Mouse (Mus musculus) frontal cortex, adult (tissue): ENCODE results near the gene Alkbh1.

Source experiments
- ATAC-seq: cut with Nextera tagmentation; 2 replicates; pipeline ENCODE4 v1.9.2; 2017; ENCODE audit warnings: mild to moderate bottlenecking, moderate library complexity, mixed read lengths; ENCODE audit not compliant: low TSS enrichment

Alkbh1 gene

DNA sequence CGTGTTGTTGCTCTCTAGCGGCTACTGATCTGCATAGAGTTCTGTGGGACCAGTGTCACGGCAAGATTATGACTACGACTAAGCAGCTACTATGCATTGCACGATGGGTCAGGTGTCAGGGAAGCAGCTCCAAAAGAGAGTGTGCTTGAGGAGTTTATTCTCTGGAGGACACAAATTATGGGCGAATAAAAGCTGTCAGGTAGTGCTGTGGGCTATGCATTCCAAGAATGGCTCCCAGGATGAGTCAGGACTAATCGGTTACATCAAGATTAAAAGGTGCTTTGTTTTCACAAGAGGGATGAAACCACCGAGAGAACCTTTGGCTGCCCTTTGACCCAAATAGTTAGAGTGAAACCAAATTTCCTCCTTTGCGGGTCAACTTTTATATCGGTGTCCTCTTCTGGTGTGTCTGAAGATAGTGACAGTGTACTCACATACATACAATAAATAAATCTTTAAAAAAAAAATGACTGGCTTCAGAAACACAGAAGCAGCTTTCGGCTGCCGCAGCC lies 23.8 kb downstream of the Alkbh1 start:
- ATAC-seq: no peak

- ATAC-seq: peak; percentile 47; the same call in 1 of the 2 replicates
These were observed 24.9 kb downstream of the Alkbh1 start for GRCm38 (mm10) chr12:87418921-87419320.

DNA sequence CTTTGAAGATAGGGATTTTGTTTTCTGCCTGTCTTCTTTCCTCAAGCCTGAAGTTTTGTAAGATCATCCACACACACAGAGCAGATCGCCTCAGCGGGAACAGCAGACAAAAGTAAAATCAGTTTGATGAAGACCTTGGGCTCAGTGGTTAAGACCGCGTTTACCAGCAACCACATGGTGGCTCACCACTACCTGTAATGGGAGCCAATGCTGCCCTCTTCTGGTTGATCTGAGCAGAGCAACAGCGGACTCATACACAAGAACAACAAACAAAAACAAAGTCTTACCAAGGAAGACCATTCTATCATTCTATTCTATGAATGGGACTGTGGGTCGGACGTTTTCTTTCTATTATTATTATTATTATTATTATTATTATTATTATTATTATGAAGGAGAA lies 27.1 kb downstream of the Alkbh1 start:
- peak; percentile 52; the same call in 1 of the 2 replicates for ATAC-seq

DNA sequence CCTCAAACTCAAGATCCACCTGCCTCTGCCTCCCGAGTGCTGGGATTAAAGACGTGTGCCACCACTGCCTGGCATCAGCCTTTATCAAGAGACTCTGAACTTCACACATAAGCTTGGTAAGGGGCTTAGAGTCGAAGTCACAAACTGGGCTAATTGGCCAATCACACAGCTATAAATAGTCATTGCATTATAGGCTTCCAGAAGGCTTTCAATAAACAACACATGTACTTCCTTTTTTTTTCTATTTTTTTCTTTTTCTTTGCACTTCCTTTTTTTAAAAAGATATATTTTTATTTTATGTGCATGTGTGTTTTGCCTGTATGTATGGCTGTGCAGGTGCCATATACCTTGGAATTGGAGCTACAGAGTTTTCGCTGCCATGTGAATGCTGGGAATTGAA lies 28.5 kb downstream of the Alkbh1 start:
- no peak for ATAC-seq

GRCm38 (mm10) chr12:87413179-87413790 lies 30.5 kb downstream of the Alkbh1 start:
- peak; percentile 81 for ATAC-seq

- ATAC-seq: no peak
These were observed 32.8 kb downstream of the Alkbh1 start for GRCm38 (mm10) chr12:87410999-87411398.

GRCm38 (mm10) chr12:87409123-87409522 lies 34.7 kb downstream of the Alkbh1 start:
- ATAC-seq: no peak

GRCm38 (mm10) chr12:87407869-87408605 lies 35.8 kb downstream of the Alkbh1 start:
- no peak for ATAC-seq

DNA sequence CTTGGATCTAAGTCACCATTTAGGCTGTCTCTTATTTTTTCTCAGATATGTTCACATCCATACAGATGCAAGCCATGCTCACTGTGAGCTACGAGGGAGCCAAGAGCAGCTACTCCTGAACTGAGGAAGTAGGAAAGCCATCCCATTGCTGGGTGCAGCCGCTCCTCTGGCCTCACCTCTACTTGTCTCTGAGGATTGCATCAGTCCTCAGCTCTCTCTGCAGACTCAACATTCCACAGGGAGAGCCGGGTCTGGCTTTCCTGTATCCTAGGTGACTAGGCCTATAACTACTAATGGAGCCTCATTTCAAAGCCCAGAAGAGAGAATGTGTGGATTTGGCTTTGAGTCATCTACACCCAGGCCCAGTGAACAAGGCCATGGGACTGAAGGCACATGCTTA lies 38.1 kb downstream of the Alkbh1 start:
- ATAC-seq: no peak

DNA sequence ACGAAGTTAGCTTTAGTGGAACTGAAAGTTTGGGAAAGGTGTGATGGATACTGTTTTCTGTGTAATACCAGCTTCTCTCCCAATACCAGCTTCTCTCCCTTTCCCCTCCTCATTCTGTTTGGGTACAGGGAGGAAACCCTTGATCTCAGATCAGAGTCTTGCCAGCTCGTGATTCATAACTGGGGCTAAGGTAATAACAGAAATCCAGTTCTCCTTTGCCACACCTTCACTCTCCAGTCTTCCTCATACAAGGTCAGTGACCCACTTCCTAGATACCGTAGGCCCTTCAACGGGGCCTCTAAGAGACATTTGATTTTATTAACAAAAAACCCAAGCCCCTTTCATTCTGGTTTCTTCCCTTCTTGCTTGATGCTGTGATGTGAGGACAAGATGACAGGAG lies 38.7 kb downstream of the Alkbh1 start:
- ATAC-seq: no peak

DNA sequence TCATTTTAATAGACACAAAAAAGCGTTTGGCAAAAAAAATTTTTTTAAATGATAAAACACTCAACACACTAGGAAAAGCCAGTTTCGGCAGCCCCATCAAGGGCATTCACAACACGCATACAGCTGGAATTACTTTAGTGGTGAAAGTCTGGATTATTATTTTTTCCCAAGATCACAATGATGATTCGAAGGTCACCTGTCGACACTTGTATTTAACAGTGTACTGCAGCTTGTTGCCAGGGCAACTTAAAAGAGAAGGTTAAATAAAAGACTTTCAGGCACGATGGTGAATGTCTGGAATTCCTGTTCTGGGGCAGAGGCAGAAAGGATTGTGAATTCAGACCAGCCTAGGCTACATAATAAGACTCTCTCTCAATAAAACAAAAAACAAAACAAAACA lies 41.9 kb downstream of the Alkbh1 start:
- ATAC-seq: no peak

DNA sequence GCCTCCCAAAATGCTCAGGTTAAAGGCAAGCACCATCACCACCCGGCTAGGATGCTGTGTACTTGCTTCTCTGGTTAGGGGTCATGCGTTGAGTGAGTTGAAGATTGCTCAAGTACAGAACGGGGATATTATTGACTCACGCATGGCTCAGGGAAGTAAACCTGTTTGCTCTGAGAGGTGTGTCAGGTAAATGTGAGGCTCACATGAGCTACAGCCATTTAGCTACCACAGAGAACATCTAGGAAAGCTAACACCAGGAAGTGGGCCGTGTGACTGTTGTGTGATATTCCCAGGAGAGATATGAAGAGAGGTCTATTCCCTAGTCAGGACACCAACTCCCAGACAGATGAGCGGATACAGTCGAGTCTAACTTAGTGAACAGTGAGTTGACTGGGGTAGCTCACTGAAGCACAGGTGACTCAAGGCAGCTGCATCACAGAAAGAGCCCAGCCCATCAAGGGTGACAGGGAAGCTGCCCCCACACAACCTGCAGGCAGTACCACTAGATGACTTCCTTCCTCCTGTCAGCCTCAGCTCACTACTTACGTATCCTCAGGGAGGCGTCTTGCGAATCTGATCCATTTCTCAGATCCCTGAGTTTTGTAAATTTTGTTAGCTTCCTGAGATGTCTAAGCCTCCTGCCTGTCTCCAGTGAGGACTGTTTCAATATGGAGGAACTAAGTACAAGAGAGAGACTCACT lies 44.5 kb downstream of the Alkbh1 start:
- ATAC-seq: no peak

DNA sequence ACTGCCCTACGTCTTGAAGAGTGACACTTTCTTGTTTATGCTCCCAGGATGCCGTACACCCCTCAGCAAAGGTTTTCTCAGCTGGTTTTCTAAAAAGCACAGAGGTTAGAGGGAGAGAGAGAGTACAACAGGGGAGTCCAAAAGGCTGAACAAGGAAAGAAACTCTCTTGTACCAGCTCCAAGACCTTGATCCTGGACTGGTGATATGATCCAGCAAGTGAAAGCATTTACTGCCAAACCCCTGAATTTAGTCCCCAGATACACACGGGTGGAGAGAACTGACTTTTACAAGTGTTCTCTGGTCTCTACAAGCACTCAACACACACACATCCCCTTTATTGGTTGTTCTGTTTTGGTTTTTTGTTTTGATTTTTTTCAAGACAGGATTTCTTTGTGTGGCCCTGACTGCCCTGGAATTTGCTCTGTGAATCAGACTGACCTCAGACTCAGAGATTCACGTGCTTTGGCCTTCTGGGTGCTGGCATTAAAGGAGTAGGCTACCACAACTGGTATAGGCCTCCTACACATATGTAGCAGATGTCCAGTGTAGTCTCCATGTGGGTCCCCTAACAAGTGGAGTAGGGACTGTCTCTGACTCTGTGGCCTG lies 45.9 kb downstream of the Alkbh1 start:
- ATAC-seq: no peak

DNA sequence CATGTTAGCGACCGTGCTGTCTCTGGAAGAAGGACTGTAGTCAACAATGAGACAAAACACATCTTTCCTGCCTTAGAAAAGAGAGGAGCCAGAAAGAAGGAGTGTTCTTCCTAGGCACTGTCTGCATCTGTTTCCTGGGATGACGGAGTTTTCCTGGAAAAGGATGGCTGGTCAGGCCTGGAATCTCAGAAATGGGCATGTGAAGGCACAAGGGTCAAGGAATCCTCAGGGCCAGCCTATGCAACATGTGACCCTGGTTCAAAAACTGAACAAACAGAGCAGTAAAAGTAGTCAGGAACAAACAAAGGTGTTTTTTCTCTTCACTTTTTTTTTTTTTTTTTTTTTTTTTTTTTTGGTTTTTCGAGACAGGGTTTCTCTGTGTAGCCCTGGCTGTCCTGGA lies 46.7 kb downstream of the Alkbh1 start:
- ATAC-seq: no peak

- no peak for ATAC-seq
These were observed 49.5 kb downstream of the Alkbh1 start for GRCm38 (mm10) chr12:87394316-87394715.

- no peak for ATAC-seq
These were observed 50.2 kb downstream of the Alkbh1 start for GRCm38 (mm10) chr12:87393447-87394145.

DNA sequence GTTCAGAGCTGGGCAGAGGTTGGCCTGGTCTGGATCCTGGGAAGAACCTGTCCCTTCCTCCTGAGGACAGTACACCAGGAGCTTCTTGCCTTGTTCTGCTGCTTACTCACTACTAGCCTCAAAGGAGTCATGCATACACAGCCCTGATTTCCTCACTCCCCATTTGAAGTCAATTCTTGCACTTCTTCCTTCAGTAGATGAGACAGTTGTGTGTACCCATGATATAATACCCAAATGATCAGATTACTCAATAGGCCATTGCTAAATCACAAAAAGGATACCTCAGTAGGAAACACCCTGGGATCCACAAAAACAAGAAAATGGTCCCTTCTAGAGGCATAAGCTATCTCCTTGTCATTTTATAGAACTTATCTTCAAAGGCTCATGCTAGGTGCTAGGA lies 52.5 kb downstream of the Alkbh1 start:
- no peak for ATAC-seq

DNA sequence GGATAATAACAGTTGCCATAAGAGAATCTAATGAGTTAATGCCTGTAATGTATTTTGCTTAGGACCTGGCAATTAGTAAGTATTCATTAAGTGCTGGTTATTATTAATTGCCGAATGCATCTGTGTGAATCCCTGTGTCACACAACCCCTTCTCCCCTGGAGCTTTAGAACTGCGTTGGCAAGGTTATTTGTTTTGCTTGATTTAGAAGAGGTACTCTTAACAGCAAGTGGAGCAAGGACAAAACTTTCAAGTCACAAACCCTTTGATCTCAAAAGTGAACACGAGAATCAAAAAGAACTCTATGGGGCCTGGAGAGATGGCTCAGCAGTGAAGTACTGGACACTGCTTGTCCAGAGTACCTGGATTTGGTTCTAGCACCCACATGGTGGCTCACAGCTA lies 54.6 kb downstream of the Alkbh1 start:
- ATAC-seq: no peak

DNA sequence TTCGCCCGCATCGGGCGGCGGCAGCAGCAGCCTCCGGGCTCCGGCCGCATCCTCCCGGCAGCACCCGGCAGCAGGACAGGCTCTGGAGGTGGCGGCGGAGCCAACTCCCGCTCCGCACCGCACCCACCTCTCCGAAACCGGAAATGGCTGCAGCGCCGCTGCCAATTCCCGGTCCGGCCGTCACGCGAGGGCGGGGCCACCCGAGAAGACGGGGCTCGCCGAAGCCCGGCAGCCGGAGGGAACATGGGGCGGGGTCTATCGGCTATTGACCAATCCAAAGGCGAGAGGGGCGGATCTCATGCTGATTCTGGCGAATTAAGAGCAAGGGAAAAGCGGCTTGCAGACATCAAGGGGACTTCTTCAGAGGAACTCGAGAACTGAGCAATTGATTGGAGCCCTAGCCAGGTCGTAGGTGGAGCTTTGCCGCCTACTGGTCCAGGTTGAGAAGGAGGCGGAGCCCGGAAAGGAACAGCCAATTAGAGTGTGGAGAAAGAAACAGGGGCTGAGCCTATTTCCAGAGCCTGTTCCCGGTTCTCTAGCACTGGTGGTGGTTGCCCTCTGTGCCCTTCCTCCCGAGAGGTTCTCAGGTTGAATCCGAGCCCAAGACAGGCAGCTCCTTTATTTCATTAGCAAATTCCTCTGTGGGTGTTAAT lies 55.6 kb downstream of the Alkbh1 start, which contains the start of gene Sptlc2:
Gene Sptlc2, minus strand, starts transcription at position 234 of the 653 bp plus-strand sequence.
- ATAC-seq: peak; percentile 98

GRCm38 (mm10) chr12:87387171-87388121 lies 56.4 kb downstream of the Alkbh1 start:
- peak; percentile 29; the same call in 1 of the 2 replicates for ATAC-seq
